Mouse (Mus musculus): ENCODE results near the gene Hrasls. TPM values are rescaled to one million over a fixed set of nuclear protein-coding genes. Genes with fewer than 3 reads are reported as not detected.

Hrasls gene
- total RNA-seq, 2 experiments from 2014 or later: 35.8 to 43.5 TPM

Other genes starting within 250 kb of the Hrasls start
- 1 to 10 TPM; 2.7 TPM for gene Atp13a5, start 169.0 kb downstream of the Hrasls start, total RNA-seq (2021)